Mouse (Mus musculus): ENCODE measurements at regions not wholly inside any gene's neighbourhood (a gene's known extent, or its start where the extent isn't known, plus 50 kb on each side); places are given as distances from the start of the nearest gene placed in this dataset.

GRCm38 (mm10) chr10:9069608-9070190 lies 183.8 kb upstream of the Sash1 start:
- no peak for DNase-seq

DNA sequence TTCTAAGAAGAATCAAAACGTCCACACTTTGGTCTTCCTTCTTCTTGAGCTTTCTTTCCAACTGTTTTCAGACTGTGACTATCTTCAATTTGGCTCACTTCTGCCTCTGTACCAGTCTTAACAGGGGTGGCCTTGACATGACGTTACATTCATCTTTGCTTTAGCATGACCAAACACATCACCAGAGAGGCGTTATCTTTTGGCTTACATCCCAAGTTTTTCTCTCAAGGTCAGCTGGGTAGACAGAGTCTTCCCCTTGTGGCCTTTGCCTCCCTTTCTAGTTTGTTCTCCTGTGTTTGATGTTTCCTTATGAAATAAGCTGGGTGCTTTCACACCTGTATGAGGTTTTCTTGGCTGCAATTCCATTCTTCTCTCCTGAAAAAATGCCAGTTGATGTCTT lies 180.7 kb upstream of the Sash1 start:
- DNase-seq = no peak

DNA sequence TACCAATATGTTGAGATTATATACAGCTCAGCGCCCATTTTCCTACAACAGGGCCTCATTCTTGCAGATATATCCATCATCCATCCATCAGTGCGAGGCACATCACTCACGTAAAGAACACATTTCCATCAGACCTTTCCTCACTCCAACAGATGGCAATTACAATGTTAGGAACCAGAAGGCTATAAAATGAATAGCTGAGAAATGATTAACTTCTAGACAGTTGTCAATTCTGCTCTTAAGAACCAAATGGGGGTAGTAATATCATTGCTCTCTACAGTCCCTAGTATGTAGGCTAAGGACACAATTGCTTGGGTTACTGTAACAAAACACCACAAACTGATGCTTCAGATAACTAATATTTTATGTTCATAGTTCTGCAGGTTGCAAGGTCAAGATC lies 176.1 kb upstream of the Sash1 start:
- DNase-seq = no peak

DNA sequence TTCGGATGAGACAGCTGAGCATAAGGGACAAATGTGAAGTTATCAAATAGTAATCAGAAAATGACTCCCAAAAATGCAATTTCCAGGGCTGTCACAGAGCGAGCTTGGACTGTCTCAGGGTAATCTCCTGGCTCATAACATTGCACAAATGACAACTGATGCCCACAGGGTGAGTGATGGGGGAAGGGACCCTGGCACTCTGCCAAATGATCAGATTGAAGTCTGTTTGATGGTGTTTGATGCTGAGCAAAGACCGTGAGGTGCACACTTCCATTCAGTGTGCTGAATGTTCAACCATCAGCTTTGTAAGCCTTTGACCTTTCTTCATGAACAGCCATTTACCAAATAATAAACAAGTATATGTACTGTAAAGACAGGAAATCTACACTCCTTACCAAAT lies 169.4 kb upstream of the Sash1 start:
- peak in 1 of 2 experiments; percentile 3 for DNase-seq

- DNase-seq = peak in 1 of 2 experiments; percentile 39
These were observed 167.5 kb upstream of the Sash1 start for GRCm38 (mm10) chr10:9053371-9053770.

GRCm38 (mm10) chr10:9047341-9047740 lies 161.5 kb upstream of the Sash1 start:
- no peak for DNase-seq

DNA sequence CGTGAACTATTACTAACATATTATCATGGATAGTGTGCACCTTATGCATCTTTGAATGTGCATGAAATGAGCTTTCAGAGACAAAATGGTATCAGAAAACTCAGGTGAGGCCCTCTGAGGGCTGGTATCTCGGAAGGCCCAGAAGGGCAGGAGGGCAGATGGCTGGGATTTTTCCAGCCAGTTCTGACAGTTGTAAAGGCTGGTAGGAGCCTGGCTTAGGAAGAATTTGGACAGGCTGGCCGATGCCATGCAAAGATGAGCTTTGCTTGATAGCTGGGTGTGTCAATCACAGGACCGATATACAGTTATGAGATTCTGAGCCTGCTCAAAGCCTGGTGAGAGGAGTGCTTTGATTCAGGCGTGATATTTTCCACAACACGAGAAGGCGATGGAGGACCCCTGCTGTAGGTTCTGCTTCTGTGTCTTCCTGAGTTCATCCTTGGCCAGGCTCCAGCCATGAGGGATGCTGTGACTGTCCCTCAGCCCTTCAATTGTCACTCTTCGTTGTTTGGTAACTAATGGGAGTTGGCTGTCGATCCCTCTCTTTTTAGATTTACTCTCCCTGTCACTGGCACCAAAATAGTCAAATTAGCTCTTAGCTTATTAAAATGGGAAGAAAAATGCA lies 159.0 kb upstream of the Sash1 start:
- DNase-seq = no peak

- no peak for DNase-seq
These were observed 157.6 kb upstream of the Sash1 start for GRCm38 (mm10) chr10:9043507-9043906.

- DNase-seq = no peak
These were observed 144.6 kb upstream of the Sash1 start for GRCm38 (mm10) chr10:9030486-9030885.

GRCm38 (mm10) chr10:9029506-9029905 lies 143.6 kb upstream of the Sash1 start:
- no peak for DNase-seq

DNA sequence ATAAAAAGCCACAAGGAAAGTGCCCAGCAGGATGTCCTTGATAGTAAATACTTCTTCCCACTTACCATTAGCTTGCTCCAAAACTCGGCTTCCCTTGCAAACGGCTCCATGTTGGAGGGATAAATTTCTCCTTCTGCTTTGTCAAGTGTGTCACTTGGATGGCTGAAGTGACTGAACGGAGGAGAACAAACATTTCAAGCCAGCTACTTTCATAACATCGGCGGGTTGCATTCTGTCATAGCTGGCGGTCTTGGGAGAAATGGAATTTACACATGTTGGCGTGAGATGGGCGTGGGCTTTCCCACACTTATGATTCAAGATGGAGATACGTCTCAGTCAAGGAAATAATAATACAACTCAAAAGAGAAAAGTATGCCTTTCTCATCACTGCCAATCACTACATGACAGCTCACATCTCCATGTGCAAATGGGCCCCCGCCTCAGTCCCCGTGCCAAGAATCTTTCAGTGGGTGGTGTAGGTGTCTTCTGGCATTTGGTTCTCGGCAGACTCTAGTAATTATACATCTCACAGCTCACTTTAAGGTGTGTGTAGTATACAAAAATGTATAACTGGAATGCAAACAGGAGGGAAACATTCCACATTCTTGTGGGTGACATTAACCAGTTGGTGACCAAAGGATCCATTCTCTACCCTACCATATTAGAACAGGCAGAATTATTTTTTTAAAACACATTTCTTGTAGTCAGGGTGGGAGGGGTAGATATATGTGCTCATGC lies 141.4 kb upstream of the Sash1 start:
- no peak for DNase-seq

DNA sequence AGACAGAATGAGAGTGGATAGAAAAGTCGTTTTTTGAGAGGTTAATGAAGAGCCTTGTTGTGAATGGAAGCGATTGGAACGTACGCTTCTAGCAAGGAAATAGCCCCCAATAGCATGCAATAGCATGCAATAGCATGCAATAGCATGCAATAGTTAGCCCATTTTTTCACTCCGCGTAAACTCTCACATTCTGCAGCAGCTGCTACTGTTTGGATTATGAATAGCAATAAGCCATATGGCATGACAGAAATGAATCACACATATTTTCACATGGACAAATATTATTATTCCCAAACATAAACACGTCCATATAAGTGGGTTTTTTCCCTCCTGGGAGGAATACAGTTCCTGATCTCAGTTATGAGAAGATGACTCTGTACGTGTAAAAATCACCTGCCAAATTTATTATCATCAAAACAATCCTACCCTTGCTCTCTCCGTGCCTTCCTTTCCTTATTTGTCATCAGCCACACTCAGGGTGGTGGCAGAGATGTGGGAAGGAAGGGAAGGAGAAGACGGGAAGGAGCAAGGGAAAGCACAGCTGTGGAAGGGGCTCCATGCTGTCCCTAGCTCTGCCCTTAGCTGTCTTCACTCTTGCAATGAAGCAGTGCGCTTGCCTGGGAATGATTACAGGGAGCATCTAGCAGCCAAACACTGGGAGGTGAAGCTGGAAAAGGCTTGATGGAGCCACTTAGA lies 129.1 kb upstream of the Sash1 start:
- DNase-seq = no peak

- DNase-seq = no peak
These were observed 127.7 kb upstream of the Sash1 start for GRCm38 (mm10) chr10:9013549-9013925.

DNA sequence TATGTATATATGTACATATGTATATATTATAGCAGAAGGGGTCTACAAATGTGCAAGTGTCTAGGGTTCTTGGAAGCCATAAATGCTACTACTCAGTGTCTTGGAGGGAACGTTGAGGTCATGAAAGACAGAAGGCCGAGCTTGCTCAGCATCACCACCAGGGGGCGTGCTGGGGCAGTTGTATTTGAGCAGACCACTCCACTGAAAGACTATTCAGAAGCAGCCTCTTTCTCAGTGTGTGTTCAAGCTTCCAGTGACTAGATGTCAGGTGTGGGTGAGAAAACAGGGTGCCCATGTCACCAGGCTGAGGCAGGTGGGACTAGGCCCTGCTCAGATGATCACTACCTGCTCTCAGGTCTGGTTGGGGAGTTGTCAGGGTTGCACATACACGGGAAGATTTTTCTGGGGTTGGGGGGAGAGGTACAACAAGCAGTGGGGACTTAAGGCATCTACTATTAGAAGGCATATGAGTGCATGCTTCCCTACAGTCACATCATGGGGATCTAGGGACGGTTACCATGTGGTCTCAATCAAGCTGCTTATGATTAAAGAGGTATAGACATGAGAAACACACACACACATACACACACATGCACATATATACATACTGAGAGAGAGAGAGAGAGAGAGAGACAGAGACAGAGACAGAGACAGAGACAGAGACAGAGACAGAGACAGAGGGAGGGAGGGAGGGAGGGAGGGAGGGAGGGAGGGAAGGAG lies 127.1 kb upstream of the Sash1 start:
- DNase-seq = peak; percentile 39 to 84

DNA sequence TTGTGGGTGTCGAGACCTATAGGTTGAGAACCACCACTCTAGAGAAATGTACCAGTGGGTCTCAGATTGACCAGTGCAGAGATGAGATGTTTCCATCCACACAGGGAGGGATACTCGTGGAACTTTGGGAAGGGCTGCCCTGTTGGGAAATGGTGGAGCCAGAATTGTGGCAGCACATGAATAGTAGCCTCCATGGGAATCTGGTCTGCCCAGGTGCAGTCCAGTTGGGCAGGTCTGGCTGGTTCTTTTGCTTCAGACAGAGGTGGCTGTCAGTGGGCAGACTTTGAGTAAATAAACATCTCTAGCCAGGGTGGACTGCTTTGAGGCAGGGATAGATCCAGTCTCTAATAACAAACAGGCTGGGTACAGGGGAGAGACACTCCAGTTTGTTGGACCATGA lies 126.0 kb upstream of the Sash1 start:
- no peak for DNase-seq

DNA sequence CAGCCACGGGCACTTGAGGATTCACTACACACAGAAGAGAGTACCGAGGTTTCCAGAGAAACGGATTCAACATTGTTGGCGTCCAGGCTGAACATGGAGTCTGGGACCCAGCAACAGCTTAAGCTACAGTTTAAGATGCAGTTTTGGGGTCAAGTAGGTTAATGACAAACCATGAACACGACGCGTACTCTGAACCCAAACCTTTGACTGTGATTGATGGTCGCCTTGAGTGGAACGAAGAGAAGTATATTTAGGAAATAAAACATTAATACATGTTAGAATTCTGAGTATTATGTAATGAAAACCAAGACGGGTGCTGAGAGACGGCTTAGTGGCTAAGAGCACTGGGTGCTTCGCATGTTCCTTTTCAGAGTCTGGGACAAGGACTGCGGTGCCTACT lies 124.3 kb upstream of the Sash1 start:
- DNase-seq = no peak

DNA sequence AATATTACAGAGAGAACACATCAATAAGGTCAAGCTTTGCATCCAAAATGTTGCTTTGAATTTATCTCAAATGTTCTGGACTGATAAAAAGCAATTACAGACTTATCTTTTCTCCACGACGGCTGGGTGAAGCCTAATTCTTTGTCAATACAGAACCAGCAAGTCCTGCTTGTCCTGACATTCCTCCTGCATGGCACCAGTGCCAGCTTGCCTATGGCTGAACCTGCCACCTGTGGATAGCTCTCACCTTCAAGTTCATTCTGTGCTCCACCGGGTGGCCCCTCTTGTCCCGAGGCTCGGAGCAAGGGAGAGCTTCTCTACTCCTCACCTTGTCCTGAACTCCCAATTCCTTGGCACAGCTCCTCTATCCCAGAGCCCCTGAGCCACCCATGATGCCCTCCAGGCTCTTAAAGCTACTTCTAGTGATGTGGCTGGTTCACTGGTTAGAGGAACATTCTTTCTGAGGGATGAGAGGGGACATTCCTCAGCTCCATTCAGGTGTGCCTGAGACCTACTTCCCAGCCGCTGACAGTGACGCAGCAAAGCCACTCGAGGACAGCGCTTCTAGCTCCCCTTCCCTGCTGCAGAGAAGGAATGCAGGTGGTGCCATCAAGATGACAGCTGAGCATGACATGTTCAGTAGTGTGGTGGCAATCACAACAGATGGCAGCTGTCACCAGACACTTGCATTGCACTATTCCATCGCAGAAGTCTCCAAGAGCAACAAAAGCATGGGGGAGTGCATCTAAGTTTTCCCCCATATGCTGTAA lies 119.5 kb upstream of the Sash1 start:
- DNase-seq = no peak

- no peak for DNase-seq
These were observed 116.4 kb upstream of the Sash1 start for GRCm38 (mm10) chr10:9002261-9002660.

- DNase-seq = peak; percentile 49 to 55
These were observed 113.0 kb upstream of the Sash1 start for GRCm38 (mm10) chr10:8998758-8999398.

DNA sequence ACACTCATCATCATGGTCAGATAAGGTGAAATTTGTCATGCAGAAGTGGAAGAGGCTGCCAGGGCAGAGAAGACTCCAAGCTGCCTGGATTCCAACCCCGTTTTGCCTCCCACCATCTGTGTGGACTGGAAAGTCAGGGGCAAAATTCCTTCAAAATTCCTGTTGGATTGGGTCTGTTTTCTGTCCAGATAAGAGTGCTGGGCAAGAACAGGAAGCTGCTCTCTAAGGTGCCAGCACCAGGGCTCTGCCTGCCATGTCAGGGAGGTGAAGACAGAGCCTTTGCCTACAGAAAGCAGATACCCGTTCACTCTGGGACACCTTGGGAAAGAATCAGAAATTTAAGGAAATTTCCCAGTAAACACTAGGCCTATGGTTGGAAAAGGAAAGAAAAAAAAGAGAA lies 112.5 kb upstream of the Sash1 start:
- peak; percentile 23 to 38 for DNase-seq

- no peak for DNase-seq
These were observed 109.2 kb upstream of the Sash1 start for GRCm38 (mm10) chr10:8995097-8995496.
